Mouse (Mus musculus) erythroblast, adult 5-6 weeks (primary cell): ENCODE measurements around the gene Iqschfp. TPM values are rescaled to one million over a fixed set of nuclear protein-coding genes. Genes with fewer than 3 reads are reported as not detected.

ENCODE experiments used
- ATAC-seq: replicated peaks from 2 replicates; pipeline ENCODE4 v1.8.0; 2016; ENCODE audit warnings: moderate number of reproducible peaks, mild to moderate bottlenecking, moderate TSS enrichment, inconsistent platforms; ENCODE audit not compliant: poor library complexity, low FRiP score, severe bottlenecking
- total RNA-seq, 2 experiments: library from RNA; stranded (forward) in 1 of 2; stranded (reverse) in 1 of 2; fragments of 150-400 nt in 1 of 2; fragments of 200-764, 138-1000 nt in 1 of 2; gene quantifications; 2 replicates each; pipeline versions ENCODE4 v1.2.3 to v1.2.4; 2015 to 2017; ENCODE audit warnings: low replicate concordance in 2 of 2

The Iqschfp gene
- total RNA-seq, 2 experiments from 2014 or later = not detected

DNA sequence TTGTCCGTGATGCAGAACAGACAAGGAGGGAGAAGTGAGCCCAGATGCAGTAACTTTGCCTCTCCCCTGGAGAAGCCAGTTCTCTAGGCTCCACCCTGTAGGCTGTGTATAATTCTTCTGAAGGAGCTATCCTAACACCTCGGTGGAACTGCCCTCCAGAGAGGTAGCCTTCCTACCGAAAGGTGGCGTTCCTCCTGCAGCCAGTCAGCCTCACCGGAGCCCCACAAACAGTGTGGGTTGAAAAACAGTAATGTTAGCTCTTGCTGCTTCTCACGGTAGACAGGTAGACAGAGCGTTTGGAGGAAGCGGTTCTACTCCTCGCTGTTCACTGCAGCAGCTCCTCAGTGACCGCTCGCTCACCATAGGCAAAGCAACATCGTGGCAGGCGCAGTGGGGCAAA is 689.6 kb downstream of the Iqschfp start:
- no peak for ATAC-seq

DNA sequence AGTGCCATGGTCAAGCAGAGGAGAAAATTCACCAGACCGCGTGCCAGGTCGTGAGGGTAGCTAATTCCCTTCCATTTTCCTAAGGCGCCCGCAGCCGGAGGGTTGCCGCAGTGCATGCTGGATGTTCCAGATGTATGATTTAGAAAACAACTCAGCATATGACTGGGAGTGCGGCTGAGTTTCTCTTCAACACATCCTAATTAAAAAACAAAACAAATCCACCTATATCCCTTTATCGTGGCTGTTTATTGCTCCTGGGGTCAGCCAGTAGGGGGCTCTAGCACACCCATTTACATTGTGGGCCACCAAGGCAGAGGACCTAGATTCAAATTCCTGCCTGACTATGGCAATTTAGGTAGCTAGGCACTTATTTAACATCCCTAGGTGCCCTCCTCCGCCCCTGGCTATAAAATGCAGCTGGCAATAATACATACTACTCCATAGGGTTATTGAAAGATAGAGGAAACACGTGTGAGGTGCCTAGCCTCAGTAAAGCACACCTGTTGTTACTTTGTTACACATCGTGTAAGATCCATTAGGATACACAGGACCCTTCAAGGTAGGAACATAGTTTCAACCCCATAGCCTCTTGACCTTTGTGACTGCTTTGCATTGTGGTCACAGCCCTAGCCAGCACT is 690.2 kb downstream of the Iqschfp start:
- ATAC-seq = no peak

DNA sequence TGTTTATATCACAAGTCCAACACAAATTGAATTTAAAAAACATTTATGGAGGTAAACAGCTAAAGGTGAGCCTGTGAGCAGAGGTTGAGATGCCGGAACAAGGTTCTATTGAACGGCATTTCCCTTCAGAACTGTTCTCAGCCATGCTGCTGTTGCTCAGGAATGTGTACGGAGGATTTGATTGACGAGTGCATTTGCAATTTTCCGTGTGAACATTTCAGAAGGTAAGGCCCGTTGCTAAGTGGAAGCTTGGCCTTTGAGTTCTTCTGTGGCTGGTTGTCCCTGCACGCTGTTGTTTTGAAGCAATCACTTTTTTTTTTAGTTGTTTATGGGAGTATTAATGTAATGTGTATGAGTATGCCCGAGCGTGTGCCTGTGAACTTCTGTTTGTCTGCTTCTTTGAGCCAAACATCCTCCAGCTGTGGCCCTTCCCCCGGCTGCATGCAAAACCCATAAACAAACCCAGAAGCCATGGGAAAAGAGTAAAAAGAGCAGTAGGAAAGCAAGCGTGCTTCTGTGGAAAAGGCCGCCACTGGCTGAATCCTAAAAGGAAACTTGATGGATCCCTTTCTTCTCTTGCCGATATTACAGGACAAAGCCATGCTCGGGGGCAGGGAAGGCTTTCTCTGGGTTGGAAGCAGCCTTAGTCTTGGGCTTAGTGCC is 691.1 kb downstream of the Iqschfp start:
- no peak for ATAC-seq

DNA sequence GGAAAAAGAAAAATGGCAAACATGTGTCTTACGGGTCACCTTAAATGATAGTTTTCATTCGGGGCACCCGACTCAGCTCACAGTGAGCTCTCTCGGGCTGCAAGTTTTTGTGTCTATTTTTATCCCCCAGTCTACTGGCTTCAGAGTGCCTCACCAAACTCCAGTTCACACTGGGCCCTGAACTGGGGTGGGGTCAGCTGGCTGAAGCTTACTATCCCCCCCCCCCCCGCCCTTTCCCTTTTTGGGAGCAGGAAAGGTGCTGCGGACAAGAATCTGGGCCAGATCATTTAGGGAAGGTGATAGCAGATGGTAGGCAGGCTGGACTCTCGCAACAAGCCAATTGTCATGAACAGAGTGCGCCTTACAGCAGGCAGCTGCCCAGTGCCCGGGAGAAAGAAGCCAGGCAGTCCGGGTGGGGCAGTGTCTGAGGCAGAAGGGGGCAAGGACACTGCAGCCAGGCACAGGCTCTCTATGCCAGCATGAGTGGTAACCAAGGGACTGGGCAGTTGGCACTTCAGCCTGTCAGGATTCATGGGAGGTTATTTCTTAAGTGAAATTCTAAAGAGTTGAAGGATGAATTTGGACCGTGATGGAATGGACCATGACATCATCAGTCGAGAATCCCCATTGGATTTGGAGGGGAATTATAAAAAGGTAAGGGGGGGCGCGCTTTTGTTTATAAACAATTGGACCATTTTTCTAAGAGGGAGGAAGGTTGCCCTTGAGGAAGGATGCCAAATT is 691.9 kb downstream of the Iqschfp start:
- no peak for ATAC-seq

DNA sequence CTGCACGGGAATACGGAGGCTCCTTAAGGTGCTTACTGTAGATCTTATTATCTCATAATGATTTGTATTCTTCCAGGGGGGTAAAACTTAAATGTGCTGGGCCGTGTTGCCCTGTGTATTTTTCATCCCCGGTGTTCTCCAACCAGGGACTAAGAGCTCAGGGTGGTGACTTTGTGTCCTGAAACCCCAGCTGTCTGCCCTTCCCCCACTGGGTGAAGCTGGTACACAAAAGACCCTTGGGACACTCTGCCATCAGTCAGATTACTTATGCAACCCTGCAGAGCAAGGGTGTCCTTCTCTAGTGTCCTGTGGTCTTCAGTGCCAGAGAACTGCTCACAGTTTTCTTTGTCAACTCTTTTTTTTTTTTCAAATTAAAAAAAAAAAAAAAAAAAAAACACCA is 693.2 kb downstream of the Iqschfp start:
- no peak for ATAC-seq

DNA sequence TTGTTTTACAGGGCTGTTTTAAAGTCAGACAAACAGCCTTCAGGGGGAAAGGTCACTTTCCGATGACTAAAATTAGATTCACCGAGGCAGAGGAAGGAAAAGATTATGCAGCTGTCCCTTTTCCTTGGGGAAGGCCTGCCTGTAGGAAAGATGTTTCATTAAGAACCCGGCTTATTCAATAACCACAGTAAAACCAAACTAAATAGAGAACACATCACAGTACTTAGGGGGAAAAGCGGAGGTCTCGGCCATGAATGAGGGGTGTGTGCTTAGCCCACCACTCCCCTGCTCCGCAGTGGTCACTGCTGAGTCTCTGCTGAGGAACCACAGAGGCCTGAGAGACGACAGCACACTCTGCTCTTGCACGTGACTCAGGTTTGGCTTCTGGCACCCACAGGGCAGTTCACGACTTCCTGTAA is 694.6 kb downstream of the Iqschfp start:
- ATAC-seq = no peak

DNA sequence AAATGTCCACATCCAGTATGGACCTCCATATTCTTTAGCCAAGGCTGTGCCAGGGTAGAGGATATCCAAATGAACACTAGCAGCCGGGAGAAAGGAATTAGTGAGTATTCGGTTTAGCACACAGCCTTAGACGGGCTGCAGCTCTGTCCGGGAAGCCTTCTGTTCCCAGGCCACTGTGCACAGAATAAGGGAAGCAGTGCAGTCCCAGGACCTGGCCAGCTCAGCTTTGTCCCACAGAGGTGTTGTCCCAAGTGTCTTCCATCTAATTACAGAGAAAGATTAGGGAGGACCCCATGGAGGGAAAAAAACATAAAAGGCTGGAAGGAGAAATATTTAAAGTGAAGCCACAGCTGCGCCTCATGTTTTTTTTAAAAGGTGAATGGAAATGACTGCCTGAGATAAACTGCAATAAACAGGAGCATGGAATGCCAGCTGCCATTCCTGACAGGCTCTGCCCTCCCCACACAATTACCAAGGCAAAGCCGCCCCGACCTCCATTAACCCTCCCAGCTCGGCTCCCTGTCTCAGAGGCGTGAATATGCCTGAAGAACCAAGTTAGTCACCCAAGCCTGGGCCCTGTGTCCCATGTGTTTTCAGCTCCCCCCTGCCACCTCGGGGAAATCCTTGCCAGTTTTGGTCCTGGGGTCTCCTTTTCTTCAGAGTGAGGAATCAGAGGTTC is 695.7 kb downstream of the Iqschfp start:
- ATAC-seq = no peak

DNA sequence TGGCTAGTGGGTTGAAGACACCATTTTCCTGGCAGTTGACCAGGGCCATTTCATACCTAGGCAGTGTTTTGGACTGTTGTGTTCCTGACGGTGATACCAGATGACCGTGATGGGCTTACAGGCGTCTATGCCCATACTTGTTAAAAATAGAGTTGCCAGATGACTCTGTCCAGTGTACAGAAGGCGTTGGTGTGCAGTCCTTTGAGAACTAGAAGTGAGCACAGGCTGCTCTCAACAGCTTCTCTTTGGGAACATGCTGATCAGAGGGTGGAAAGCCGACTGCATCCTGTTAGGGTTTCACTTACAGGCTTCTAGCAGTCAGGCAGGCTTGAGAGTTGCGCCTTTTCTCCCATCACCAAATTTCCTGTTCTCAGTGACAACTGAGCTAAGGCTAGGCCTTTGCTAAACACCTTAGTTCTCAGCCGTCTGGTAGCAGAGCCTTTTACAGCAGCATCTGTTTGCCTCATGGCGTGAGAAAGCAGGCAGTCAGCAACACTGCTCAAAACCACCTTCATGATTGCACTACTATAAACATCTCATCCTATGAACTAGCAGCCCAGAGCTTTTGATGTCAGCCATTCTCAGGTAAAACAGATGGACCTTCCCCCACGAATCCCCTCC is 697.3 kb downstream of the Iqschfp start:
- no peak for ATAC-seq

DNA sequence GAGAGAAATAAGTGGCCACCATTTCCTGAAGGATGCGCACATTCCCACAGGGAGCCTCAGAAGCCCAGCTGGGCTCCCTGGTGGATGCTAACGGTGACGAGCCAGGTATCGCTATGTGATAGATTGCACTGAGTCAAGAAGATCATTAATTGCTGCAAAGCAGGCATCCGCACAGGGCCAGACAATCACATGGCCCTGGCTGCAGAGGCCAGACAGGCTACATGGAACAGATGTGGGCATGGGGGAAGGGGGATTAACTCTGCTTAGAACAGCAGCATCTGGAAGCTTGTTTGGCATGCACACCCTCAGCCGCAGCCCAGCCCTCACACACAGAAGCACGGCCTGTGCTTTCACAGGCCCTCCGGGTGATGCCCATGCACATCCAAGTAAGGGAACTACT is 698.4 kb downstream of the Iqschfp start:
- no peak for ATAC-seq

DNA sequence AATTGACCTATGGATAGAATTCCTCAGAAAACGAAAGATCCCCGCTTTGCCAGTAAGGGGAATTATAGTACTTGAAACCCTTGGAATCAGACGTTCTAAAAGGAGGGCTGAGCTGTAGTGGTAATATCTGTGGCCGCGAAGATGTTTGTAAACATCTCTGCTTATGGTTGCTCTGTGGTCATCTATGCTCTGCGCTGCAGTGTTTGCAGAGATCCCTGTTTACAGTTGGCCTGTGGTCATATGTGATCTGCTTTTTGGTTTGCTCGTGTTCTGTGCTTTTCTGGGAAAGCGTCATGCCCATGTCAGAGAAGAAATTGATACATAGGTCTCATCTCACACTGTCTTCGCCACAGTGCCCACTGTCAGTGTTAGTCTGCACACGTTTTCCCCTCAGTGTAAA is 700.5 kb downstream of the Iqschfp start:
- ATAC-seq = no peak

DNA sequence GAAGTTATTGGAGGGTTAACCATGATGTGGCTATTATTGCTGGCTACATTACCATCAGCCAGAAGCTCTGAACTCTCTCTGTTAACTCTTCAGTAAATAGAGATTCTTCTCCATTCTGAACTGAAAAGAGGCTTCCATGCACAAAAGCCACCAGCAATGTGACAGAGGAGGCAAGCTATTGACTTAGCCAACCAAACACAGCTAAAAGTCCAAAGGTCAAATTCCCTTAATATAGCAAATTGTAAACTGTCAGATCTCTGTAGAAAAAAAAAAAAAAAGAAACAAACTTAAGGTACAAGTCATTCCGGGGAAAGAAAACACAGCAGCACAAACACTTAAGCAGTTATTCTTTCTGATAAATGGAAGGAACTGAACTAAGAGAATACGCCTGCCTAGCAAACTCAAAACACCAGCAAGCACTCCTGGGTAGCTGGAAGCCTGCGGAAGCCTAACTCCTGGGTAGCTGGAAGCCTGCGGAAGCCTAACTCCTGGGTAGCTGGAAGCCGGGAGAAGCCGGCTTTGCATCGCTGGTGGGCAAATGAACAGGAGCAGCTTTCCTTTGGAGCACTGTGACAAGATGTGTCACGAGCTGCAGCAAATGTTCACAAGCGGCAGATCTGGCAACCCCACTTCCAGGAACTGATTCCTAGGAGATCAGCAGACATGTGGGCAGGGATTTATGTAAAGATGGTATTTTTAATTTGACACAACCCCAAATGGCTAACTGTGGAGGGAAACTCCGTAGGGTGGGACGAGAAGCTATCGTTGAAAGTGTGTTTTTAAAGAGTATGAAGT is 701.2 kb downstream of the Iqschfp start:
- no peak for ATAC-seq

DNA sequence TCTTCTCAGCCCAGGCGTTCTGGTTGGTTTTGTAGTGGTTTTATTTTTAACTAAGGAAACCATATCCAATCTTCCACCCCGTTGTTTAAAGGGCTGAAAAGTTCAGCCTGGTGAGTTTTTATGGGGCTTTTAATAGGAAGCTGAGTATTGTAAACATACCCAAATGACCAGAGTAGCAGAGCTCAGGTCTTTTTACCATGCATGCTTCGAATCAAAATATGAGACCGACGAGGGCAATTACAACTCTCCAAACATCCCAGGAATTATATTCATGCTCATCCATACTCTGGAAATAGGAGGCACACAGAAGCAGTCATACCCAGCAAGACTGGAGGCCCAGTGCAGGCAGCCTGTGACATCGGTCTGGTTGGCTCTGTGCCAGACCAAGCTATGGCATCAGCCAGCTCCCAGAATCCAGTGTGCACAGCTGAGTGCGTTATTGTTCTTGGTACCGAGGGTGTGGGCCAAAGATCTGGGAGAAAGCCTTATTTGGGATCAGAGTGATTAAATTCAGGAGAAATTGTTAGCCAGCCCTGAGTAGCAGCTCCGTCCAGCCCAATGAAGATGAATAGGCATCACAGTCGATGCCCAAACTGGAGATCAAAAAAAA is 703.4 kb downstream of the Iqschfp start:
- ATAC-seq = no peak

DNA sequence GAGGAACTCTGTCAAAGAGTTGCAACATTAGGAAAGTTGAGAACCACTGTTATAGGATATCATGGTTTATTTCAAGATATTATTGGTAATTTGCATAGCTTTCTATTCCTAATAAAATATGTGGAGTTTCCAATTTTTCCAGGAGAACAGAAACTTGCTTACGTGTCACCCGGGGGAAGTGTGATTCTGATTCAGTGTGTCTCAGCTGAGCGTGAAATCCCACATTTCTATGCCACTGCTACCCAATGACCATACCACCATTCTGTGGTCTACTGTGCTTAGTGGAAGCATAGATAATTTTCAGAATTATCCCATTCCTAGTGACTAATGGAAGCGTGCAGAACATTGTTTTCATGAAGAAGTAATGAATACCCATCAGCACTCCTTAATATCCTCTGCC is 704.9 kb downstream of the Iqschfp start:
- ATAC-seq = no peak

DNA sequence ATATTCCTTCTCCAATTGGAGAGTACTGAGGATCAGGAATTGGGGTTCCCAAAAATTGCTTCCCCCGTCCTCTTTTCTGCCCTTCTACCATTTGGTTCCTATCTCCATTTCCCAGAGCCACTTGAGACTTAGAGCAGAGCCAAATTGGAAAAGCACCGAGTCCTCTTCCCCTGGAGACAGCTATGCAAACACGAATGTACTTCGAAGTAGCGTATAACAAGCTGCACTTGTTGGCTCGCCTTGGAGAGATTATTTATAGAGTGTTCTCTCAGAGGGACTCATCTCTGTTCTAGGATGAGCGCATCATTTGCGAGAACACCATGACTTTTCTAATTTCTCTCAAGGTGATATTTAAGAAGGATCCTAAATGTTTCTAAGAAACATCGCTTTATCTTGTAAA is 710.9 kb downstream of the Iqschfp start:
- no peak for ATAC-seq

DNA sequence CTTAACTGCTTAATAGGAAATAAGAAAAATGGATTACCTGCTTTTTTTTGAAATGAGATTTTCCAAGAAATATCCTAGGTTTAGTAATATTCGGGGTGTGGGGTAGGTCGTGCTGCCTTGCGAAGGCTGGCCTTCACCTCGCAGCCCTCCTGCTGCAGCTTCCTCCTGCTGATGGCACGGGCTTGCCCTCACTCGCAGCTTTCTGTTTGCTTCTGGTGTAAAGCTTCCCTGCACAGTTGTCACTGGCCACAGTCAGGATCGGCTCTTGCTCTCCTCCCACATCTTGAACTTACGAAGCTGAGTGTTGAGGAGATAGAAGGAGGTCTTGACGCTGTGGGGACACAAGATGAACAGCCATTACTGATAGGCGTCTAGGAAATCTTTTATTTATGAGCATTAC is 712.4 kb downstream of the Iqschfp start:
- no peak for ATAC-seq

DNA sequence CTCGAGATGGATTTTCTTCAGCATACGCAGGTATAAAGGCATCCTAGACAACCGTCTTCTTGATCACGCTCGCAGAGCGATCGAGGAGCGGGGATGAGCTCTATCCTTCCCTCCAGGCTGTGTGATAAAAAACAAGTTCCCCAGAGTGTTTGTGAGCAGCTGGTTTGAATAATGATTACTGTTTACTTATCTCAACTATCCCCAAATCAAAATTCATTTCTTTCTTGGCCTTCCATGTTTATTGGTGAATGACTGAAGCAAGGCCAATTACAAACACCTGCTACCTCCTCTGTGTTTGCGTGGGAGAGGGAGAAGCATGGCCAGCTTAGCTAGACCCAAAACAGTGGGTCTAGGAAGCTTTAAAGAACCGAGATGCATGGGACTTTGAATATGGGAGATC is 712.9 kb downstream of the Iqschfp start:
- ATAC-seq = no peak

DNA sequence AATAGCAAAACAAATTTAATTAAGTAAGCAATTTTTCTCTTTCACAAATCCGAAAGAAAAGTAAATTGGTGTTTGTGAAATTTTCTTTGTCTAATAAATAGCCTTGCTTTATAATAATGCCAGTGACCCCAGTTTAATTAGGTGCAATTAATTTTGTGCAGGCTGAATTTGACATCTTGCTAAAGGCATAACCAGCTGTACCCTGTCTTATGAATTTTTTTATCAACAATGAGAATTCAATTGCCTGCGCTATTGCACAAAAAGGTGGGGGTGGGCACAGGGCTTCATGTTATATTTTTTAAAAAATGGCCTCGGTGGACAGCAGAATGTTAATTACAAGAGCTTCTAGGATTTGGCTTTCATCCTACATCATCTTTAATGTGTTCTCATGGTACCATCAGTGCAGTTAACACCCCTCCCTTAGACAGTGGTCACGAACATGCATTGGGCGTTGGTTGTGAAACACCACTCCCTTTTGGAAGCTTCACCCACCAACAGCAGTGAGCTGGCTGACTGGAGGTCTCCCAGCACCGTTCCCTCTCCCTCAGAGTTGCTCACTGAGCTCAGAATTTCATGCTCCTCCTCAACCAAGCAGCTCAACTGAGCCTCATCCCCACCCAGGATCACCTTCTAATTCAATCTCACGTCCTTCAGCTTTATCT is 714.0 kb downstream of the Iqschfp start:
- no peak for ATAC-seq

DNA sequence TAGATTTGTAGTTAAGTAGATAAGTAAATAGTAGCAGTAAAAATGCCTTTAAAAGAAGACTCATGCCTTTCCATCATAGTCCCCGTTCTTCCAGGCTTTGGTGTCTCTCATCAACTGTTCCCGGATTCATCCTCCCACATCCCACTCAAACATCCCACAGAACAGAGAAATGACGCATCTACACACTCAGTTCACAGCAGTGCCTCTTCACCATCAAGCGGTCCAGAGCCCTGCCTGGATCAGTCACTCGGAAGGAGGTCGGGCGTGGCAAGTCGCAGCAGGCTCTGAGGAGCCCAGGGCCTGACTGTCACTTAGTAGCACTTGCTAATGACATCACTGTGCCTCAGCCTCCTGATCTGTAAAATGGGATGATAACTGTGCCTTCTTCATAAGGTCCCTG is 714.7 kb downstream of the Iqschfp start:
- no peak for ATAC-seq

DNA sequence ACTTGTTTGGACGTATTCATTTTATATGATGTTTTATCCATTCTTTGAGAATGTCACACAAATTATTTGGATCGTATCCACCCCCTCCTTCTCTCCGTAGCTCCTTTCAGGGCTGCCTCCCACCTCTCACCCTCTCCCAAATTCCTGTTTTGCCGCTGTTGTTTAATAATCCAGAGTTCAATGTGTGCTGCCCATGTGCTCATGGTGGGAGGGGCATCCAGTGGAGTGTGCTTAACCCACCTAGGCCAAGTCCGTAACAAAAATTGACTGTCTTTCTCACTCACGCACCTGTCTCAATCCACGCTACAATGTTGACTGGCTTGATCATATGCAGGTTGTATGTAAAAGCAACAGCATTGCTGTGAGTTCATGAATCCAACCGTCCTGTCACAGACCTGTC is 715.3 kb downstream of the Iqschfp start:
- no peak for ATAC-seq
